Mouse (Mus musculus): ENCODE results near the gene Gphb5.

DNA sequence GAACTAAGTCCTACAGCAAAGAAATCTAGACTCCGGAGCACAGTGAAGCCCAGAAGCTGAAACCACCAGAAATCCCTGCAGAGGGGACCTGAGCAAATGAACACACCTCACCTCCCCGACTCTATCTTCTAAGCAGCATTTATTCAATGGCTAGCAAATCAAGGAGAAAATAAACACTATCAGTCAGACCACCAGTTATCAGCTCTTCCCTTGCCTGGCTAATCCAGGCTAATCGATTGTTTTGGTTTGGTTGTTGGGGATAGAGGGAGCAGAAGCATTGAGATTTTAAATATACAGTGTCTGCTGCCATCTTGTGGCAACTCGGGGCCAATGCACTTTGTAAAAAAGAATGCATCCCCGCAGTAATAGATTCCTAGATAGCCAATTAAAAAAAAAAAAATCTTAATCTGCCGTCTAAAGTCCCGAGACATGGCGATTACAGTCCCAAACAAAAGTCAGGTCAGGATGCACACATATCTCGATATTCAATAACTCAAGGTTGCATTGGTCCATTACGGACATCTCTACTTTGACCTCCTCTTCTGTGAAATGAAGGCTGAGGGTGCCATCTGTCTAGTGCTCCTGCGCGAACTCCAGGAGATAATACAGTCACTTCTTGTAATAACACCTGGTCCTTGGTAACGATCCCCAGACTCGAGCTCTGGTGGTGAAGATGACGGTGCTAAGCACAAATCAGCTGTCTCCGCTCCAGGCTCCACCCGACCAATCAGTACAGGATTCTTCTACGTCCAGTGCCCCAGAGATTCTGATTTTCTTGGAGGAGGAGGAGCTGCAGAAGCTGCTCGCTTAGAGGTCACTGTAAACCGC is 27.1 kb downstream of the Gphb5 start:
- TF ChIP-seq CTCF (IDR thresholded peaks at IDR 0.05; ENCODE audit: low read depth, low read length) (no peak), POLR2A (IDR thresholded peaks at IDR 0.05; ENCODE audit: insufficient read depth, low read length) (no peak), EP300 (IDR thresholded peaks at IDR 0.05; ENCODE audit: insufficient read depth, low read depth, low read length) (no peak)

All from ES-Bruce4 (cell line).